Mouse (Mus musculus): ENCODE data around the gene Hist2h2ab.
"Not testable (repeated sequence)": the region's sequence is repeated elsewhere in the genome, so short reads cannot be mapped to it uniquely, and the experiment has no call there.

- TF ChIP-seq CTCF (conservative IDR thresholded peaks at IDR 0.05; ENCODE audit: insufficient read depth, insufficient read length, low read depth, low read length), result not testable (repeated sequence)
- TF ChIP-seq POLR2A (IDR thresholded peaks at IDR 0.05; ENCODE audit: low read depth, low read length), result peak; percentile 60
Measured at GRCm38 (mm10) chr3:96245003-96245886, 25.6 kb downstream of the Hist2h2ab start, which contains the start of gene Hist2h2aa1.
